25 mouse cellular contexts compared by ENCODE assay signal in the genomic region with DNA sequence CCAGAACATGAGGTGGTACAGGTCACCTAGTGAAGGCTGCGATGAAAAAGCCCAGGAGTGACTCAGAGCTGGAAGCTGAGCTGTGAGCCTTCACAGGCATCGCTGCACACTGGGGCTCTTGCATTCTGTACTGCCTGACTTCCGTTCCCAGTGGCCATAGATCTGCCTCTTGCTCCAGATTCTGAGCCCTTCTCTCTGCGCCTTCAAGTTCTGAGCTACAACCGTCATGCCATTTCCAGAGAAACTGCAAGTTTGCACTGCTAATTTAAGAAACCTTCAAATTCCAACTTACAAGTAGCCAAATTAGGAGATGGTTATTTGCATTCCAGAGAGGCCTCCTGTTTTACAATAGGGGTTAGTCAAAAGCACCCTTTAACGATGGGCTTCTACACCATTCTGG.
"Had no signal": no experiment of that assay in that cellular context is flagged by ENCODE, and none has a peak within 500 bp of the region (broad histone marks: within the 10 kb centered on the region; RNA-seq: fewer than 3 reads in every experiment).

No protein-coding gene starts in this region.

- H3K27ac ChIP-seq: limb, embryonic 10.5 days; limb, embryonic 13.5 days; liver, embryonic 12.5 days; liver, embryonic 15.5 days; lung, embryonic 15.5 days; midbrain, embryonic 10.5 days; midbrain, embryonic 13.5 days; neural tube, embryonic 13.5 days; stomach, postnatal 0 days had no signal

- H3K9ac ChIP-seq: limb, embryonic 13.5 days; liver, embryonic 12.5 days; liver, embryonic 15.5 days; lung, embryonic 15.5 days; midbrain, embryonic 13.5 days; neural tube, embryonic 13.5 days had no signal

- H3K4me3 ChIP-seq: limb, embryonic 10.5 days; limb, embryonic 13.5 days; liver, embryonic 12.5 days; liver, embryonic 15.5 days; lung, embryonic 15.5 days; megakaryocyte, embryonic 14.5 days; midbrain, embryonic 10.5 days; midbrain, embryonic 13.5 days; myocyte; neural tube, embryonic 13.5 days had no signal

- H3K4me1 ChIP-seq: liver, embryonic 12.5 days; liver, embryonic 15.5 days; lung, embryonic 15.5 days; megakaryocyte, embryonic 14.5 days; midbrain, embryonic 10.5 days had no signal

- DNase-seq: kidney, adult 18-20 months; kidney, adult 9 months; kidney, postnatal 14 days; liver; lung, adult 18-20 months; lung, postnatal 10 days; lung, postnatal 36 days; retina, postnatal 1 day; right cerebral cortex, postnatal 4 days; thymus, adult 2 months; thymus, postnatal 14 days; thymus, postnatal 4 days had no signal

- ATAC-seq: intestine, embryonic 16.5 days; liver, embryonic 12.5 days; midbrain, embryonic 13.5 days; midbrain, embryonic 16.5 days had no signal

- H3K4me2 ChIP-seq: limb, embryonic 13.5 days; liver, embryonic 12.5 days; liver, embryonic 15.5 days; lung, embryonic 15.5 days; midbrain, embryonic 13.5 days; neural tube, embryonic 13.5 days had no signal

- H3K9me3 ChIP-seq: limb, embryonic 10.5 days; limb, embryonic 13.5 days; liver, embryonic 12.5 days; liver, embryonic 15.5 days; lung, embryonic 15.5 days; megakaryocyte, embryonic 14.5 days; midbrain, embryonic 10.5 days; midbrain, embryonic 13.5 days; neural tube, embryonic 13.5 days had no signal

- H3K27me3 ChIP-seq: limb, embryonic 13.5 days; liver, embryonic 12.5 days; liver, embryonic 15.5 days; lung, embryonic 15.5 days; midbrain, embryonic 13.5 days; neural tube, embryonic 13.5 days had no signal

- H3K36me3 ChIP-seq: limb, embryonic 10.5 days; limb, embryonic 13.5 days; liver, embryonic 12.5 days; liver, embryonic 15.5 days; lung, embryonic 15.5 days; midbrain, embryonic 10.5 days; midbrain, embryonic 13.5 days; neural tube, embryonic 13.5 days had no signal
